Mouse (Mus musculus): ENCODE measurements at regions not wholly inside any gene's neighbourhood (a gene's known extent, or its start where the extent isn't known, plus 50 kb on each side); places are given as distances from the start of the nearest gene placed in this dataset.

DNA sequence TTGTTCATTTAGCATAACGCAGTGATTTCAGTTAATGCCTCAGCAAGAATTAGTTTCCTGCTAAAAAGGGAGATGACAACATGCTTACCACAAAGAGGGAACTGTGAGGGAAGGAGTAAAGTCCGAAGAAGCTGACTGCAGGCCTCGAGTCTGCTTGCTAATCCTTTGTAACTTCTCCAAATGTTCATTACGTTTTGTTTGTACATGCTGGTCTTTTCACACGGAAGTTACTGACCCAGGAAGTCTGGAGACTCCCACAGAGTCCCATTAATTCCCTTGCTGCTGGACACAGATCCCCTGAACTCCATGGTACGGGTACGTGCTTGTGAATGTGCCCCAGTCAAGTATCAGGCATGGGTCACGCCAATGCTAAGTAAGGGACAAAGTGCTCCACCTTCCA, 415.9 kb downstream of the Gja1 start:
- no peak for TF ChIP-seq EP300 (IDR thresholded peaks at IDR 0.05; ENCODE audit: insufficient read depth, low read depth, low read length)
- no peak for TF ChIP-seq CTCF (IDR thresholded peaks at IDR 0.05)
